Mouse (Mus musculus): ENCODE measurements around the gene Plod3. TPM values are rescaled to one million over a fixed set of nuclear protein-coding genes. Genes with fewer than 3 reads are reported as not detected.
A peak's percentile ranks its signal among the peaks of the same experiment; 100 is the strongest.
"Not testable (repeated sequence)": the region's sequence is repeated elsewhere in the genome, so short reads cannot be mapped to it uniquely, and the experiment has no call there.

The Plod3 gene
- polyA plus RNA-seq (2015; fragmentation: Nextera tagmentation; extraction: Ambion mirVana): 34.7 and 37.9 TPM in 2 replicates

GRCm38 (mm10) chr5:136986695-136987137, at the start of gene Plod3:
Gene Plod3 (plus strand): TSS chr5:136987019.
- peaks cover 28% of the 10 kb centered on the region for H3K36me3 ChIP-seq (ENCODE audit: control insufficient read depth, insufficient read depth, low read length)
- peak within 1 kb of the TSS; percentile 95 for H3K27ac ChIP-seq (ENCODE audit: low read length)
- H3K9ac ChIP-seq (ENCODE audit: low read depth, low read length): peak within 1 kb of the TSS; percentile 97
- no peaks in the 10 kb centered on the region for H3K27me3 ChIP-seq (ENCODE audit: control insufficient read depth, insufficient read depth, low read depth, low read length)
- ATAC-seq: peak; percentile 90
- peak within 1 kb of the TSS; percentile 59 for H3K4me3 ChIP-seq (ENCODE audit: low read depth, low read length)
- no peaks in the 10 kb centered on the region for H3K9me3 ChIP-seq (replicated peaks; ENCODE audit: control insufficient read depth, low read length, poor library complexity, severe bottlenecking)
- H3K4me1 ChIP-seq (ENCODE audit: control insufficient read depth, insufficient read depth, low read length): peaks cover 14% of the 10 kb centered on the region
- under 1% methylated on average over 26 of the region's 26 CpGs for WGBS
- H3K4me2 ChIP-seq (ENCODE audit: low read length): peak within 1 kb of the TSS; percentile 76

GRCm38 (mm10) chr5:136937621-136938020, 49.2 kb upstream of the Plod3 start:
- Histone ChIP-seq H3K27me3 (ENCODE audit: control insufficient read depth, insufficient read depth, low read depth, low read length) (no peaks in the 10 kb centered on the region), H3K36me3 (ENCODE audit: control insufficient read depth, insufficient read depth, low read length) (no peaks in the 10 kb centered on the region), H3K27ac (ENCODE audit: low read length) (no peak overlapping the region), H3K4me3 (ENCODE audit: low read depth, low read length) (no peak overlapping the region), H3K4me1 (ENCODE audit: control insufficient read depth, insufficient read depth, low read length) (no peaks in the 10 kb centered on the region), H3K9ac (ENCODE audit: low read depth, low read length) (no peak overlapping the region), H3K9me3 (replicated peaks; ENCODE audit: control insufficient read depth, low read length, poor library complexity, severe bottlenecking) (no peaks in the 10 kb centered on the region), H3K4me2 (ENCODE audit: low read length) (no peak overlapping the region)
- no peak for ATAC-seq
- WGBS: 89% methylated on average over 5 of the region's 5 CpGs

GRCm38 (mm10) chr5:136939284-136939683, 47.5 kb upstream of the Plod3 start:
- Histone ChIP-seq H3K4me3 (ENCODE audit: low read depth, low read length) (no peak overlapping the region), H3K4me1 (ENCODE audit: control insufficient read depth, insufficient read depth, low read length) (no peaks in the 10 kb centered on the region), H3K27me3 (ENCODE audit: control insufficient read depth, insufficient read depth, low read depth, low read length) (no peaks in the 10 kb centered on the region), H3K9ac (ENCODE audit: low read depth, low read length) (no peak overlapping the region), H3K9me3 (replicated peaks; ENCODE audit: control insufficient read depth, low read length, poor library complexity, severe bottlenecking) (no peaks in the 10 kb centered on the region), H3K36me3 (ENCODE audit: control insufficient read depth, insufficient read depth, low read length) (no peaks in the 10 kb centered on the region), H3K4me2 (ENCODE audit: low read length) (no peak overlapping the region), H3K27ac (ENCODE audit: low read length) (no peak overlapping the region)
- ATAC-seq: no peak
- 67% methylated on average over 7 of the region's 7 CpGs for WGBS

- not testable (repeated sequence) for H3K4me2 ChIP-seq (ENCODE audit: low read length); H3K9ac ChIP-seq (ENCODE audit: low read depth, low read length); H3K27ac ChIP-seq (ENCODE audit: low read length); H3K27me3 ChIP-seq (ENCODE audit: control insufficient read depth, insufficient read depth, low read depth, low read length); H3K4me1 ChIP-seq (ENCODE audit: control insufficient read depth, insufficient read depth, low read length); H3K36me3 ChIP-seq (ENCODE audit: control insufficient read depth, insufficient read depth, low read length); ATAC-seq; H3K9me3 ChIP-seq (replicated peaks; ENCODE audit: control insufficient read depth, low read length, poor library complexity, severe bottlenecking); H3K4me3 ChIP-seq (ENCODE audit: low read depth, low read length)
- WGBS: 88% methylated on average over 6 of the region's 6 CpGs
Measured at GRCm38 (mm10) chr5:136940029-136940428, 46.8 kb upstream of the Plod3 start.

- Histone ChIP-seq H3K27ac (ENCODE audit: low read length) (no peak overlapping the region), H3K4me2 (ENCODE audit: low read length) (no peak overlapping the region), H3K27me3 (ENCODE audit: control insufficient read depth, insufficient read depth, low read depth, low read length) (no peaks in the 10 kb centered on the region), H3K9me3 (replicated peaks; ENCODE audit: control insufficient read depth, low read length, poor library complexity, severe bottlenecking) (no peaks in the 10 kb centered on the region), H3K36me3 (ENCODE audit: control insufficient read depth, insufficient read depth, low read length) (no peaks in the 10 kb centered on the region), H3K4me3 (ENCODE audit: low read depth, low read length) (no peak overlapping the region), H3K9ac (ENCODE audit: low read depth, low read length) (no peak overlapping the region), H3K4me1 (ENCODE audit: control insufficient read depth, insufficient read depth, low read length) (no peaks in the 10 kb centered on the region)
- WGBS: 88% methylated on average over 12 of the region's 12 CpGs
- ATAC-seq: no peak
Measured at GRCm38 (mm10) chr5:136940845-136941560, 45.8 kb upstream of the Plod3 start.

GRCm38 (mm10) chr5:136942781-136943180, 44.0 kb upstream of the Plod3 start:
- Histone ChIP-seq H3K27me3 (ENCODE audit: control insufficient read depth, insufficient read depth, low read depth, low read length) (no peaks in the 10 kb centered on the region), H3K4me1 (ENCODE audit: control insufficient read depth, insufficient read depth, low read length) (no peaks in the 10 kb centered on the region), H3K9ac (ENCODE audit: low read depth, low read length) (no peak overlapping the region), H3K27ac (ENCODE audit: low read length) (no peak overlapping the region; the same call in 1 of the 2 replicates), H3K9me3 (replicated peaks; ENCODE audit: control insufficient read depth, low read length, poor library complexity, severe bottlenecking) (no peaks in the 10 kb centered on the region), H3K4me2 (ENCODE audit: low read length) (no peak overlapping the region), H3K4me3 (ENCODE audit: low read depth, low read length) (no peak overlapping the region), H3K36me3 (ENCODE audit: control insufficient read depth, insufficient read depth, low read length) (no peaks in the 10 kb centered on the region)
- 75% methylated on average over 3 of the region's 3 CpGs for WGBS
- no peak for ATAC-seq

- Histone ChIP-seq H3K27me3 (ENCODE audit: control insufficient read depth, insufficient read depth, low read depth, low read length) (no peaks in the 10 kb centered on the region), H3K36me3 (ENCODE audit: control insufficient read depth, insufficient read depth, low read length) (no peaks in the 10 kb centered on the region), H3K4me1 (ENCODE audit: control insufficient read depth, insufficient read depth, low read length) (no peaks in the 10 kb centered on the region), H3K27ac (ENCODE audit: low read length) (peak overlapping the region; percentile 40; the same call in 1 of the 2 replicates), H3K9me3 (replicated peaks; ENCODE audit: control insufficient read depth, low read length, poor library complexity, severe bottlenecking) (no peaks in the 10 kb centered on the region), H3K9ac (ENCODE audit: low read depth, low read length) (no peak overlapping the region), H3K4me2 (ENCODE audit: low read length) (no peak overlapping the region), H3K4me3 (ENCODE audit: low read depth, low read length) (no peak overlapping the region)
- ATAC-seq: no peak
- 83% methylated on average over 2 of the region's 2 CpGs for WGBS
Measured at GRCm38 (mm10) chr5:136943382-136943781, 43.4 kb upstream of the Plod3 start.

- H3K4me3 ChIP-seq (ENCODE audit: low read depth, low read length): no peak overlapping the region
- 87% methylated on average over 12 of the region's 12 CpGs for WGBS
- H3K4me2 ChIP-seq (ENCODE audit: low read length): no peak overlapping the region
- no peak overlapping the region for H3K9ac ChIP-seq (ENCODE audit: low read depth, low read length)
- ATAC-seq: no peak
- no peaks in the 10 kb centered on the region for H3K4me1 ChIP-seq (ENCODE audit: control insufficient read depth, insufficient read depth, low read length)
- H3K36me3 ChIP-seq (ENCODE audit: control insufficient read depth, insufficient read depth, low read length): no peaks in the 10 kb centered on the region
- no peaks in the 10 kb centered on the region for H3K9me3 ChIP-seq (replicated peaks; ENCODE audit: control insufficient read depth, low read length, poor library complexity, severe bottlenecking)
- H3K27me3 ChIP-seq (ENCODE audit: control insufficient read depth, insufficient read depth, low read depth, low read length): no peaks in the 10 kb centered on the region
- no peak overlapping the region for H3K27ac ChIP-seq (ENCODE audit: low read length)
Measured at GRCm38 (mm10) chr5:136945084-136945483, 41.7 kb upstream of the Plod3 start.

- Histone ChIP-seq H3K4me1 (ENCODE audit: control insufficient read depth, insufficient read depth, low read length) (no peaks in the 10 kb centered on the region), H3K9ac (ENCODE audit: low read depth, low read length) (no peak overlapping the region), H3K9me3 (replicated peaks; ENCODE audit: control insufficient read depth, low read length, poor library complexity, severe bottlenecking) (no peaks in the 10 kb centered on the region), H3K4me3 (ENCODE audit: low read depth, low read length) (no peak overlapping the region), H3K4me2 (ENCODE audit: low read length) (no peak overlapping the region), H3K27ac (ENCODE audit: low read length) (no peak overlapping the region), H3K36me3 (ENCODE audit: control insufficient read depth, insufficient read depth, low read length) (no peaks in the 10 kb centered on the region), H3K27me3 (ENCODE audit: control insufficient read depth, insufficient read depth, low read depth, low read length) (no peaks in the 10 kb centered on the region; the same call in 1 of the 2 replicates)
- no peak for ATAC-seq
Measured at GRCm38 (mm10) chr5:136947874-136948273, 38.9 kb upstream of the Plod3 start.
